Mouse (Mus musculus): ENCODE results near the gene Rtp4.

Rtp4 gene

GRCm38 (mm10) chr16:23515766-23516165 lies 4.3 kb upstream of the Rtp4 start:
- DNase-seq (ENCODE audit: low spot score): no peak

- no peak for DNase-seq (ENCODE audit: low spot score)
Observed at GRCm38 (mm10) chr16:23516606-23517005, 3.5 kb upstream of the Rtp4 start.

- DNase-seq (ENCODE audit: low spot score): no peak
Observed at GRCm38 (mm10) chr16:23517230-23517629, 2.9 kb upstream of the Rtp4 start.

GRCm38 (mm10) chr16:23517754-23518566 lies 2.1 kb upstream of the Rtp4 start:
- no peak for DNase-seq (ENCODE audit: low spot score)

- DNase-seq (ENCODE audit: low spot score): no peak
Observed at GRCm38 (mm10) chr16:23518567-23519369, 1.3 kb upstream of the Rtp4 start.

- DNase-seq (ENCODE audit: low spot score): no peak
Observed at GRCm38 (mm10) chr16:23519771-23520170, 320 bp upstream of the Rtp4 start.

GRCm38 (mm10) chr16:23521092-23521491 lies 1.0 kb downstream of the Rtp4 start:
- no peak for DNase-seq (ENCODE audit: low spot score)

- DNase-seq (ENCODE audit: low spot score): no peak
Observed at GRCm38 (mm10) chr16:23522081-23522480, 2.0 kb downstream of the Rtp4 start.

- no peak for DNase-seq (ENCODE audit: low spot score)
Observed at GRCm38 (mm10) chr16:23529186-23529585, 9.1 kb downstream of the Rtp4 start.

GRCm38 (mm10) chr16:23533707-23534106 lies 13.6 kb downstream of the Rtp4 start:
- DNase-seq (ENCODE audit: low spot score): no peak

- no peak for DNase-seq (ENCODE audit: low spot score)
Observed at GRCm38 (mm10) chr16:23541046-23541445, 21.0 kb downstream of the Rtp4 start.

GRCm38 (mm10) chr16:23542866-23543265 lies 22.8 kb downstream of the Rtp4 start:
- no peak for DNase-seq (ENCODE audit: low spot score)

GRCm38 (mm10) chr16:23544361-23544760 lies 24.3 kb downstream of the Rtp4 start:
- DNase-seq (ENCODE audit: low spot score): no peak

- no peak for DNase-seq (ENCODE audit: low spot score)
Observed at GRCm38 (mm10) chr16:23547783-23548182, 27.7 kb downstream of the Rtp4 start.

- no peak for DNase-seq (ENCODE audit: low spot score)
Observed at GRCm38 (mm10) chr16:23550346-23550980, 30.4 kb downstream of the Rtp4 start.

GRCm38 (mm10) chr16:23550981-23551582 lies 31.0 kb downstream of the Rtp4 start:
- DNase-seq (ENCODE audit: low spot score): no peak

GRCm38 (mm10) chr16:23554673-23555072 lies 34.6 kb downstream of the Rtp4 start:
- no peak for DNase-seq (ENCODE audit: low spot score)

GRCm38 (mm10) chr16:23557195-23557594 lies 37.1 kb downstream of the Rtp4 start:
- no peak for DNase-seq (ENCODE audit: low spot score)

GRCm38 (mm10) chr16:23557669-23558068 lies 37.6 kb downstream of the Rtp4 start:
- DNase-seq (ENCODE audit: low spot score): no peak

GRCm38 (mm10) chr16:23568369-23568958 lies 48.4 kb downstream of the Rtp4 start:
- no peak for DNase-seq (ENCODE audit: low spot score)

GRCm38 (mm10) chr16:23574561-23574960 lies 54.5 kb downstream of the Rtp4 start:
- no peak for DNase-seq (ENCODE audit: low spot score)
